ENCODE assay signal across 18 mouse cellular contexts in the genomic region with DNA sequence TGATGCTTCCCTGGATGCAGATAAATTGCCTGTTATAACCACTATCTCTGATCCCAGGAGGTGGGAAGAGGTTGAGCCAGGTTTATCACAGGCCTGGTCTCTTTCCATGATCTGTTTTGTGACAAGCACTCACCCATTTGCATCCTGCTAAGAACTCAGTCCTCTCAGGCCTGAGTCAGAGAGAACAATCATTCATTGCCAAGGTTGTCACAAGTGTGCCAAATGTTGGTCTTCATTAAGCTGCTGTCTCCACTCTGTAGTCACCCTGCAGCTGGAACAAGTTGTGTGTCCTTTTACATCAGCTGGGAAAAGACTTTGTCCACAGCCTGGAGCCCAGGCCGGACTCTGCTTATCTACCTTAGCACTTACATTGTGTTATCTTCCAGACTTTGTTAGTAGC.
"Had no signal": no experiment of that assay in that cellular context is flagged by ENCODE, and none has a peak within 500 bp of the region (broad histone marks: within the 10 kb centered on the region; RNA-seq: fewer than 3 reads in every experiment).

No protein-coding gene starts in this region.

- H3K9me3 ChIP-seq: limb, embryonic 12.5 days; limb, embryonic 15.5 days; midbrain, embryonic 12.5 days; midbrain, embryonic 15.5 days; neural tube, embryonic 13.5 days; stomach, embryonic 15.5 days had no signal

- H3K36me3 ChIP-seq: limb, embryonic 12.5 days; limb, embryonic 15.5 days; midbrain, embryonic 12.5 days; midbrain, embryonic 15.5 days; neural tube, embryonic 13.5 days; stomach, embryonic 15.5 days had no signal

- H3K27me3 ChIP-seq: limb, embryonic 12.5 days; limb, embryonic 15.5 days; midbrain, embryonic 12.5 days; midbrain, embryonic 15.5 days; neural tube, embryonic 13.5 days; stomach, embryonic 15.5 days had no signal

- H3K4me2 ChIP-seq: limb, embryonic 12.5 days; limb, embryonic 15.5 days; liver, embryonic 11.5 days; lung, embryonic 14.5 days; midbrain, embryonic 12.5 days; midbrain, embryonic 15.5 days; neural tube, embryonic 13.5 days; stomach, embryonic 15.5 days had no signal

- H3K27ac ChIP-seq: limb, embryonic 12.5 days; limb, embryonic 15.5 days; liver, embryonic 14.5 days; macrophage; midbrain, embryonic 12.5 days; midbrain, embryonic 15.5 days; neural tube, embryonic 13.5 days; stomach, embryonic 15.5 days had no signal

- H3K4me1 ChIP-seq: limb, embryonic 12.5 days; limb, embryonic 15.5 days; midbrain, embryonic 12.5 days; midbrain, embryonic 15.5 days; stomach, embryonic 15.5 days had no signal

- H3K9ac ChIP-seq: limb, embryonic 12.5 days; limb, embryonic 15.5 days; liver, embryonic 14.5 days; liver, postnatal 0 days; lung, embryonic 14.5 days; midbrain, embryonic 12.5 days; midbrain, embryonic 15.5 days; neural tube, embryonic 13.5 days; stomach, embryonic 15.5 days had no signal

- H3K4me3 ChIP-seq: limb, embryonic 12.5 days; limb, embryonic 15.5 days; midbrain, embryonic 12.5 days; midbrain, embryonic 15.5 days; neural tube, embryonic 13.5 days; stomach, embryonic 15.5 days had no signal

- ATAC-seq: liver, postnatal 0 days; lung, postnatal 0 days; midbrain, embryonic 15.5 days had no signal

- DNase-seq: kidney, postnatal 14 days; kidney, postnatal 4 days; liver, postnatal 0 days; lung, embryonic 14.5 days; retina, postnatal 1 day; right cerebral cortex, postnatal 25 days; spleen, adult 18-20 months; thymus, postnatal 25 days had no signal
